Mouse (Mus musculus): ENCODE results near the gene Nebl. TPM values are rescaled to one million over a fixed set of nuclear protein-coding genes. Genes with fewer than 3 reads are reported as not detected.
"Not testable (repeated sequence)": the region's sequence is repeated elsewhere in the genome, so short reads cannot be mapped to it uniquely, and the experiment has no call there.

Gene Nebl
- polyA plus RNA-seq, 1 experiment from 2014 or later, result 337 TPM

- Histone ChIP-seq H3K9ac (no peak overlapping the region), H3K27me3 (replicated peaks) (no peaks in the 10 kb centered on the region), H3K9me3 (replicated peaks) (no peaks in the 10 kb centered on the region), H3K4me3 (no peak overlapping the region), H3K36me3 (peaks cover 17% of the 10 kb centered on the region), H3K4me1 (replicated peaks) (no peaks in the 10 kb centered on the region), H3K4me2 (no peak overlapping the region), H3K27ac (ENCODE audit: poor library complexity, severe bottlenecking) (no peak overlapping the region)
- WGBS, result 91% methylated on average over 1 of the region's 1 CpGs
- ATAC-seq (ENCODE audit: insufficient number of reproducible peaks, low FRiP score), result no peak
These were observed 386.6 kb downstream of the Nebl start for GRCm38 (mm10) chr2:17344643-17345042.

- no peak overlapping the region for H3K4me3 ChIP-seq
- 75% methylated on average over 5 of the region's 5 CpGs for WGBS
- H3K4me2 ChIP-seq, result no peak overlapping the region
- H3K4me1 ChIP-seq (replicated peaks), result no peaks in the 10 kb centered on the region
- no peak overlapping the region for H3K27ac ChIP-seq (ENCODE audit: poor library complexity, severe bottlenecking)
- no peaks in the 10 kb centered on the region for H3K36me3 ChIP-seq
- H3K27me3 ChIP-seq (replicated peaks), result no peaks in the 10 kb centered on the region
- H3K9ac ChIP-seq, result no peak overlapping the region
- ATAC-seq (ENCODE audit: insufficient number of reproducible peaks, low FRiP score), result no peak
- H3K9me3 ChIP-seq (replicated peaks), result no peaks in the 10 kb centered on the region
These were observed 395.8 kb downstream of the Nebl start for GRCm38 (mm10) chr2:17335451-17335850.

DNA sequence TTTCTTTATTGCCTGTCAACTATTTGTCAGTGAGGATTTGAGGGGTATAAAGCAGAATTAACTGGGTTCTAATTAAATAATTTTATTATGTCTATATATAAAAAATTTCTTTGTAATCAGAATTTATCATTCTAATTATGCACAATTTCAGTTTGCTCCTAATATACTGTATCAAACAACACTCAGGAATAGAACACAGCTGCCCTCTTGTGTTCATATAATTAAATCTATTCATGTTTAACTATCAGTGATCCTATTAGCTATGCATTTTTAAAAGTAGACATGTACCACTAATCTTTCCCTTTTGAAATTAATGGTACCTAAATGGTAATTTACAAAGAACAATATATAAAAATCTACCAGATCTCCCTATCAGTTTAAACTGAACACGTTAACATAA, 404.7 kb downstream of the Nebl start:
- Histone ChIP-seq H3K9ac (no peak overlapping the region), H3K27ac (ENCODE audit: poor library complexity, severe bottlenecking) (no peak overlapping the region), H3K27me3 (replicated peaks) (no peaks in the 10 kb centered on the region), H3K4me3 (no peak overlapping the region), H3K36me3 (no peaks in the 10 kb centered on the region), H3K4me2 (no peak overlapping the region), H3K9me3 (replicated peaks) (no peaks in the 10 kb centered on the region), H3K4me1 (replicated peaks) (no peaks in the 10 kb centered on the region)
- WGBS, result 86% methylated on average over 1 of the region's 1 CpGs
- ATAC-seq (ENCODE audit: insufficient number of reproducible peaks, low FRiP score), result no peak

DNA sequence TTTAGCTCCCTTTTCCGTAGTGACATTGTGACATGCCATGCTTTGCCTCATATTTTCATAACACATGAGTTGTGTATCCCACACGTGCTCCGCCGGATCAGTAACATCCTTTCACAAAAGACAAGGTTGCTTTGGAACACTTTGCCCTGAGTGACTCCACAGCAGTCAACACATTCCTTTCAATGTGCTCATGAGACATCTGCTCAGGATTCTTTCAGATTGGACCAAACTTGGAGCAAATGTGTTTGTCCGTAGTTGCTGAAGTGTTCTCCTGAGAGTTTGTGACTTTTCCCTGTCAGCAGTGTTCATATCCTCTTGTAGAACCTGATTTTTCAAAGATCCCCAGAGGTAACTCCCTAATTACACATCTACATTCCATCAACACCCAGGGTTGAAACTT, 414.4 kb downstream of the Nebl start:
- 71% methylated on average over 5 of the region's 5 CpGs for WGBS
- no peaks in the 10 kb centered on the region for H3K27me3 ChIP-seq (replicated peaks)
- ATAC-seq (ENCODE audit: insufficient number of reproducible peaks, low FRiP score), result no peak

GRCm38 (mm10) chr2:17301379-17301778, 429.9 kb downstream of the Nebl start:
- H3K36me3 ChIP-seq, result no peaks in the 10 kb centered on the region
- no peak for ATAC-seq (ENCODE audit: insufficient number of reproducible peaks, low FRiP score)
- H3K9ac ChIP-seq, result no peak overlapping the region
- no peaks in the 10 kb centered on the region for H3K9me3 ChIP-seq (replicated peaks)
- no peak overlapping the region for H3K4me3 ChIP-seq
- H3K4me1 ChIP-seq (replicated peaks), result no peaks in the 10 kb centered on the region
- no peak overlapping the region for H3K27ac ChIP-seq (ENCODE audit: poor library complexity, severe bottlenecking)
- no peak overlapping the region for H3K4me2 ChIP-seq
- H3K27me3 ChIP-seq (replicated peaks), result no peaks in the 10 kb centered on the region

More for the DNA sequence above, 414.4 kb downstream of the Nebl start:
- no peak overlapping the region for H3K4me2 ChIP-seq
- no peak overlapping the region for H3K9ac ChIP-seq
- no peak overlapping the region for H3K4me3 ChIP-seq
- no peaks in the 10 kb centered on the region for H3K9me3 ChIP-seq (replicated peaks)
- no peak overlapping the region for H3K27ac ChIP-seq (ENCODE audit: poor library complexity, severe bottlenecking)
- no peaks in the 10 kb centered on the region for H3K36me3 ChIP-seq
- H3K4me1 ChIP-seq (replicated peaks), result no peaks in the 10 kb centered on the region

- H3K9ac ChIP-seq, result no peak overlapping the region
- H3K36me3 ChIP-seq, result no peaks in the 10 kb centered on the region
- no peaks in the 10 kb centered on the region for H3K27me3 ChIP-seq (replicated peaks)
- WGBS, result 66% methylated on average over 1 of the region's 1 CpGs
- no peak overlapping the region for H3K27ac ChIP-seq (ENCODE audit: poor library complexity, severe bottlenecking)
- H3K4me1 ChIP-seq (replicated peaks), result no peaks in the 10 kb centered on the region
- H3K9me3 ChIP-seq (replicated peaks), result 0 out of 2 replicates have a peak, but pooled peaks cover 2% of the 10 kb centered on the region
- ATAC-seq (ENCODE audit: insufficient number of reproducible peaks, low FRiP score), result no peak
- H3K4me3 ChIP-seq, result no peak overlapping the region
- H3K4me2 ChIP-seq, result no peak overlapping the region
These were observed 433.8 kb downstream of the Nebl start for GRCm38 (mm10) chr2:17297496-17297895.

- H3K4me1 ChIP-seq (replicated peaks); H3K4me2 ChIP-seq; ATAC-seq (ENCODE audit: insufficient number of reproducible peaks, low FRiP score); H3K36me3 ChIP-seq; H3K27ac ChIP-seq (ENCODE audit: poor library complexity, severe bottlenecking); H3K9ac ChIP-seq; H3K27me3 ChIP-seq (replicated peaks); H3K9me3 ChIP-seq (replicated peaks); H3K4me3 ChIP-seq: not testable (repeated sequence)
- WGBS, result 86% methylated on average over 4 of the region's 5 CpGs
These were observed 436.0 kb downstream of the Nebl start for GRCm38 (mm10) chr2:17295257-17295656.

Small RNAs within 50 kb of the gene (microRNA-seq; reads per million reads assigned to microRNA genes)
- gene Mir6419, result not detected

All from heart, embryonic 12.5 days (tissue).